Mouse (Mus musculus): ENCODE measurements around the gene Psmd6. TPM values are rescaled to one million over a fixed set of nuclear protein-coding genes. Genes with fewer than 3 reads are reported as not detected.

Gene Psmd6
- total RNA-seq (2014; rRNA removed) (216 and 245 TPM in 2 replicates), polyA plus RNA-seq (2015; fragmentation: Nextera tagmentation; extraction: Ambion mirVana) (250 and 269 TPM in 2 replicates)

DNA sequence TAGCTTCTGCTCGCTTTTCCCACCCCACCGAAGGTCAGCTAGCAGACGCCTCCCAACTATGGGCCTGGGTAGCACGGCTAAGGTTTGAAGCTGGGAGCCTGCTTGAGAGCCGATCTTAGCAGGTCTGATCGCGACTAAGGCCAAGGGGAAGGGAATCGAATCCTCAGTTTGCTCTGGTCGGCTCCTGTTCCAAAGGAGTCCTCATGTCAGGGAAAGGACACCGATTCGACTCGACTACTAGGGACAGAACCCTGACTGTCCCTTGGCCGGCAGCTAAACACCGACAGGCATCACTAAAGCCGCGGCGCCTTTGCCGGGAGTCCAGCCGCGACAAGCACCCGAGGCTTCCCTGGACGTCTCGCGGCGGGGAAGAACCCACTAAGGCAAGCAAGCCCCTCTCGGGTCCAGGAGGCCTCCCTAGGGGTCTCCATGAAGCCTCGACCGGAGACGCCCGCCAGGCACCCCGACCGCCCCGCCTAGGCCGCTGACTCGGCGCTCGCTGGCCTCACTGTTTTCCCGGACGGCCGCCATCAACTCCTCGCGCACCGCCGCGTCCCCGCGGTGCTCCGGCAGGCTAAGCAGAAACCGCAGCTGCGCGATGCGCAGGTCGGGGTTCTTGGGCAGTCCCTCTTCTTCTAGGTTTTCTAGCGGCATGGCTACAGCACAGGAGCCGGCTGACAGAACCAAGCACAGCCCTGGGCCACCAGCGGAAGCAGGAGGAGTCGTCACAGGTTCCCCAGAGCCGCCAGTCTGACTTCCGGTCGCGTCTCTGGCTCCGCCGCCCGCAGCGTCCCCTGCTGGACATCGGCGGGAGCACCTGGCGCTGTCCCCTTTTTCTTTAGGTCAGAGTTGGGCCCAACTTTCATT lies at the start of gene Psmd6:
TSS of gene Psmd6 (minus strand) at position 755 of the 867 bp plus-strand sequence.
- DNase-seq: peak; percentile 93
- H3K36me3 ChIP-seq (ENCODE audit: insufficient read depth): peaks cover 24% of the 10 kb centered on the region; the same call in 1 of the 2 replicates
- H3K9ac ChIP-seq: peak within 1 kb of the TSS; percentile 89
- ATAC-seq: peak; percentile 99
- H3K4me2 ChIP-seq (ENCODE audit: low read depth): peak within 1 kb of the TSS; percentile 73
- peak; percentile 98 for TF ChIP-seq CTCF (IDR thresholded peaks at IDR 0.05; ENCODE audit: low read depth)
- peak within 1 kb of the TSS; percentile 82 for H3K27ac ChIP-seq (ENCODE audit: low read depth, low read length)
- peaks cover 8% of the 10 kb centered on the region; the same call in 1 of the 2 replicates for H3K4me1 ChIP-seq (ENCODE audit: insufficient read depth)
- WGBS: 1% methylated on average over 68 of the region's 68 CpGs
- H3K27me3 ChIP-seq (ENCODE audit: insufficient read depth, low read length): no peaks in the 10 kb centered on the region
- peak within 1 kb of the TSS; percentile 59 for H3K4me3 ChIP-seq (ENCODE audit: low read depth, low read length)
- no peaks in the 10 kb centered on the region for H3K9me3 ChIP-seq (ENCODE audit: low read length)

DNA sequence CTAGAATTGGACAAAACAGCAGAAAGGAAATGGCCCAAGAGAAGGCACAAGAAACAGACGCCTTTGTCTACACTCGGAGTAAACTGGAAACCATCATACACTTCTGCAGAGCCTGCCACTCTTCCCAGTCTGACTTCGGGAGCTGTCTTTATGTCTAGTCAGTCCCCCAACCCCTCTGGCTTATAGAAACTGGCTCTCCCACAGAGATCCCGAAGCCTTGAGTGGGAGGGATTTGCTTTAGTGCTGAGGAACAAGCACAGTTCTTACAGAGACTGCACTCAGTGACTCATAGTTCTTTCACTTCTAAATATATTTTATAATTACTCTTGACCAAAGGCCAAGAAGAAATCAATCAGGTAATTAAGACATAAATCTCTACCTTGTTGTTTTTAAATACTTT lies 10.1 kb downstream of the Psmd6 start:
- 76% methylated on average over 4 of the region's 4 CpGs for WGBS
- Histone ChIP-seq H3K9me3 (ENCODE audit: low read length) (no peaks in the 10 kb centered on the region), H3K27ac (ENCODE audit: low read depth, low read length) (no peak overlapping the region), H3K36me3 (ENCODE audit: insufficient read depth) (peaks cover 51% of the 10 kb centered on the region), H3K27me3 (ENCODE audit: insufficient read depth, low read length) (no peaks in the 10 kb centered on the region), H3K9ac (no peak overlapping the region), H3K4me3 (ENCODE audit: low read depth, low read length) (no peak overlapping the region), H3K4me1 (ENCODE audit: insufficient read depth) (no peaks in the 10 kb centered on the region), H3K4me2 (ENCODE audit: low read depth) (no peak overlapping the region)
- DNase-seq: no peak
- no peak for TF ChIP-seq CTCF (IDR thresholded peaks at IDR 0.05; ENCODE audit: low read depth)
- ATAC-seq: no peak

DNA sequence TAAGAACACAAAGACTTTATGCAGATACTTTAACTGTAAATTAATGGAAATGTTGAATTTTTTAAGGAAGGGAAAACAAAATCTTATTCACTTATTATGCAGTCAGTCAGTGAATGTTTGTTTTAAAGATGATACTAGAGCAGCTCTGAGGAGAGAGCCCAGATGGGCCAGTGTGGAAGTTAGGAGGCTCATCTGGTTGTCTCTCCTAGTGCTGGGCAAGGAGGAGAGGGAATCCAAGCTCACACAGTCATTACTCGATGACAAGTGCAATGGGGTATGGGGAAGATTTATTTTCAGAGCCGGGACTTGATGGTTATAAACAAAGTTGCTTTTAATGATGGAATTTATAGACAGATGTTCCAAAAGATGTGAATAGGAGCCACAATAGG lies 15.9 kb downstream of the Psmd6 start:
- Histone ChIP-seq H3K36me3 (ENCODE audit: insufficient read depth) (peaks cover 33% of the 10 kb centered on the region), H3K27ac (ENCODE audit: low read depth, low read length) (no peak overlapping the region), H3K4me3 (ENCODE audit: low read depth, low read length) (no peak overlapping the region), H3K9ac (no peak overlapping the region), H3K4me1 (ENCODE audit: insufficient read depth) (no peaks in the 10 kb centered on the region), H3K9me3 (ENCODE audit: low read length) (no peaks in the 10 kb centered on the region), H3K4me2 (ENCODE audit: low read depth) (no peak overlapping the region), H3K27me3 (ENCODE audit: insufficient read depth, low read length) (no peaks in the 10 kb centered on the region)
- DNase-seq (no peak), ATAC-seq (no peak)
- WGBS: 53% methylated on average over 2 of the region's 2 CpGs
- TF ChIP-seq CTCF (IDR thresholded peaks at IDR 0.05; ENCODE audit: low read depth): no peak

DNA sequence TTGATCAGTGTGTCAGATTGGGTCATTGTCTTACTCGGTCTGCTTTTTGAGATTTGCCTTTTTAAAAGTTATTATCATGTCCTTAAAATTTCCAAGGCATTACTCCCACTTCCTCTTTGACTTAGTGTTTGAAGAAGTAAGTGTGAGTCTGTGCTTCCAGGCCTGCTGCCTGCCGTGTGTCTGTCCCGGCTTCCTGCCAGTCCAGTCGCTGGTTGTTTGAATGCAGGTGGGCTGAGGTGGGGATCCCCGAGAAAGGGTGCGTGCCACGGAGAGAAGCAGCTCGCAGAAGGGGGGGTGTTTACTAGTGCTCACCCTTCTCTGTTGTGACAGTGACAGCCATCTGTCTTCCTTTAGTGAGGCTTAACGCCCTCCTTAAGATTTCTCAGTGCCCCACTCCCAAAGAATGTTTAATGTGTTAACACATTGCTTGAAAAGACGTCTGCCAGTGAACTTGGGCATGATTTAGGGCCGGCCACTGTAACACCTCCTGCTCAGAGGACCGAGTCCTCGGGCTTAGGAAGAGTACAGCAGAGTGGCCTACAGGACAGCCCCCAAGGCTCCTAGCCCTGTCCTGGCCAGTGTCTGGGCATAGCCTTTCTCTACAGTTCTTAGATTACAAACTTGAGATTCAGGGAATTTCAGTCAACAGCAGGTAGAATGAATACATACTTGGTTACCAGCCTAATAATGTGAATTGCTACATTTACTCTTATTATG lies 16.4 kb downstream of the Psmd6 start:
- H3K4me3 ChIP-seq (ENCODE audit: low read depth, low read length): no peak overlapping the region
- no peak overlapping the region for H3K4me2 ChIP-seq (ENCODE audit: low read depth)
- no peak overlapping the region for H3K9ac ChIP-seq
- H3K9me3 ChIP-seq (ENCODE audit: low read length): no peaks in the 10 kb centered on the region
- ATAC-seq: peak; percentile 59
- H3K36me3 ChIP-seq (ENCODE audit: insufficient read depth): peaks cover 38% of the 10 kb centered on the region
- WGBS: 57% methylated on average over 13 of the region's 13 CpGs
- no peaks in the 10 kb centered on the region for H3K4me1 ChIP-seq (ENCODE audit: insufficient read depth)
- H3K27me3 ChIP-seq (ENCODE audit: insufficient read depth, low read length): no peaks in the 10 kb centered on the region
- no peak for DNase-seq
- no peak overlapping the region for H3K27ac ChIP-seq (ENCODE audit: low read depth, low read length)
- TF ChIP-seq CTCF (IDR thresholded peaks at IDR 0.05; ENCODE audit: low read depth): no peak

DNA sequence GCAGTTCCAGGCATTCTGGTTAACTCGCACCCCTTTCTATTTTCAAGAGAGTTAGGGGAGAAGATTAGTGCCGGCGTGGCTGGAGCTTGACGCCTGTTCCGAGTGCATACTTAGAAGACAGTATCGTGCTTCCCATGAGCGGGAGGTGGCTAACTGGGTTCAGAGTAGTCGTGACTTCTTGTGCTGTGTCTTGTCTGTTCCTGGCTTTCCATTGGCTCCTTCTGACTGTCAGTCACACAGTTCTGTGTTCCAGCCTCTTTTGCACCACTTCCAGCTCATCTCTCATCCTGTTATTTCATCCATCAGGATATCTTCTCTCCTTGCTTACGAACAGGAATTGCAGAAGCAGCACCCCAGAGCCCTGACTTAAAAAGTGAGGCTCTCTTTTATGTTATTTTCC lies 19.5 kb downstream of the Psmd6 start:
- Histone ChIP-seq H3K4me1 (ENCODE audit: insufficient read depth) (no peaks in the 10 kb centered on the region), H3K9ac (no peak overlapping the region), H3K4me2 (ENCODE audit: low read depth) (no peak overlapping the region), H3K27ac (ENCODE audit: low read depth, low read length) (no peak overlapping the region), H3K9me3 (ENCODE audit: low read length) (no peaks in the 10 kb centered on the region), H3K27me3 (ENCODE audit: insufficient read depth, low read length) (no peaks in the 10 kb centered on the region), H3K4me3 (ENCODE audit: low read depth, low read length) (no peak overlapping the region), H3K36me3 (ENCODE audit: insufficient read depth) (peaks cover 39% of the 10 kb centered on the region)
- no peak for TF ChIP-seq CTCF (IDR thresholded peaks at IDR 0.05; ENCODE audit: low read depth)
- DNase-seq (no peak), ATAC-seq (no peak)
- WGBS: 93% methylated on average over 9 of the region's 9 CpGs

DNA sequence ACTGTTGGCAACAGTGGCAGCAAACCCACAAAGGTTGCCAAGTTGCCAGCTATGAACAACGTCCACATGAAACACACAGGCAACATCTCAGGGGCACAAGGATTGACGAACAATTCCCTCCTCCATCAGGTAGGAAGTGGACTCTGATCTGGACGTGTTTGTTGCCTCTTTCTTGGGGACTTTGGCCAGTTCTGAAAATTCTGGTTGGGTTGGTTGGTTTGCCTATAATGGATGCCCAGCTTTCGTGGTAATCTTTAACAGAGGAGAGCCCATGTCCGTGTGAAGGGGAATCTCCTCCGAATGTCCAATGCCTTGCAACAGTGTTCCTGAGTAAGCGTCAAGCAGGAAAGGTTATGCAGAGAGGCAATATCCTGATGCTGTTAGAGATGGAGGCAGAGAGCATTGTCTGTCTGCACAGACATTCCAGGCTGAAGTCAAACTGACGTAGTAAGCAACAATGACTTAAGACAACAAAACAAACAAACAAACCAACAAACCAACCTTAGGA lies 20.0 kb downstream of the Psmd6 start:
- DNase-seq (no peak), ATAC-seq (no peak)
- H3K9ac ChIP-seq: no peak overlapping the region
- no peak for TF ChIP-seq CTCF (IDR thresholded peaks at IDR 0.05; ENCODE audit: low read depth)
- H3K4me3 ChIP-seq (ENCODE audit: low read depth, low read length): no peak overlapping the region
- no peaks in the 10 kb centered on the region for H3K27me3 ChIP-seq (ENCODE audit: insufficient read depth, low read length)
- no peaks in the 10 kb centered on the region for H3K4me1 ChIP-seq (ENCODE audit: insufficient read depth)
- H3K4me2 ChIP-seq (ENCODE audit: low read depth): no peak overlapping the region
- H3K9me3 ChIP-seq (ENCODE audit: low read length): no peaks in the 10 kb centered on the region
- peaks cover 39% of the 10 kb centered on the region for H3K36me3 ChIP-seq (ENCODE audit: insufficient read depth)
- no peak overlapping the region for H3K27ac ChIP-seq (ENCODE audit: low read depth, low read length)
- WGBS: 91% methylated on average over 8 of the region's 8 CpGs
